Mouse (Mus musculus) myocyte (in vitro differentiated cells): Measurements from ENCODE around the gene Birc6. TPM values are rescaled to one million over a fixed set of nuclear protein-coding genes. Genes with fewer than 3 reads are reported as not detected.
"Not testable (repeated sequence)": the region's sequence is repeated elsewhere in the genome, so short reads cannot be mapped to it uniquely, and the experiment has no call there.

Source experiments
- H3K27me3 ChIP-seq: one replicate; pipeline ENCODE4 v1.6.1; 2011; ENCODE audit not compliant: control insufficient read depth, insufficient read depth, insufficient read length
- H3K36me3 ChIP-seq: one replicate; pipeline ENCODE4 v1.6.1; 2011; ENCODE audit not compliant: control insufficient read depth, insufficient read depth
- H3K4me2 ChIP-seq: one replicate; pipeline ENCODE4 v1.6.1; 2011; ENCODE audit warnings: low read depth, control low read depth
- H3K4me3 ChIP-seq: one replicate; pipeline ENCODE4 v1.5.1; 2011; ENCODE audit warnings: mild to moderate bottlenecking, control low read depth, moderate library complexity
- H3K79me2 ChIP-seq: one replicate; pipeline ENCODE4 v1.6.1; 2011; ENCODE audit not compliant: control insufficient read depth, insufficient read depth
- H3ac ChIP-seq: one replicate; pipeline ENCODE4 v1.6.1; 2011; ENCODE audit not compliant: control insufficient read depth, insufficient read length
- CEBPB ChIP-seq: IDR thresholded peaks from 2 replicates; pipeline ENCODE4 v1.6.1; 2011; ENCODE audit warnings: mild to moderate bottlenecking, moderate library complexity; ENCODE audit not compliant: poor library complexity, insufficient read depth, severe bottlenecking
- E2F4 ChIP-seq: IDR thresholded peaks from one replicate; pipeline ENCODE4 v1.6.1; 2011; ENCODE audit warnings: mild to moderate bottlenecking, control low read depth, moderate library complexity; ENCODE audit not compliant: insufficient read depth
- MAX ChIP-seq: IDR thresholded peaks from one replicate; pipeline ENCODE4 v1.6.1; 2011; ENCODE audit warnings: low read depth, mild to moderate bottlenecking, control low read depth
- MYOD1 ChIP-seq, 3 experiments: IDR thresholded peaks; one replicate each; pipeline ENCODE4 v1.6.1; 2011; ENCODE audit warnings: control low read depth in 2 of 3, low read depth in 2 of 3, mild to moderate bottlenecking in 2 of 3, moderate library complexity in 1 of 3; ENCODE audit not compliant: insufficient read length in 2 of 3, control insufficient read depth in 1 of 3
- MYOG ChIP-seq, 3 experiments: IDR thresholded peaks; one replicate each; pipeline ENCODE4 v1.6.1; 2011; ENCODE audit warnings: control low read depth in 2 of 3, low read depth in 2 of 3, mild to moderate bottlenecking in 2 of 3; ENCODE audit not compliant: insufficient read length in 2 of 3, control insufficient read depth in 1 of 3, insufficient read depth in 1 of 3
- POLR2A ChIP-seq: IDR thresholded peaks from one replicate; pipeline ENCODE4 v1.6.1; 2011; ENCODE audit warnings: low read depth, mild to moderate bottlenecking, control low read depth, moderate library complexity; ENCODE audit not compliant: insufficient read length
- POLR2AphosphoS2 ChIP-seq: IDR thresholded peaks from one replicate; pipeline ENCODE4 v1.6.1; 2011; ENCODE audit warnings: low read depth, control low read depth; ENCODE audit not compliant: insufficient read length
- REST ChIP-seq: IDR thresholded peaks from one replicate; pipeline ENCODE4 v1.6.1; 2011; ENCODE audit warnings: mild to moderate bottlenecking, control low read depth, moderate library complexity; ENCODE audit not compliant: insufficient read depth, insufficient read length
- SRF ChIP-seq: IDR thresholded peaks from one replicate; pipeline ENCODE4 v1.6.1; 2011; ENCODE audit warnings: low read depth; ENCODE audit not compliant: control insufficient read depth, insufficient read length
- TCF12 ChIP-seq: IDR thresholded peaks from one replicate; pipeline ENCODE4 v1.6.1; 2011; ENCODE audit warnings: mild to moderate bottlenecking, control low read depth; ENCODE audit not compliant: poor library complexity, insufficient read depth, severe bottlenecking
- TCF3 ChIP-seq: IDR thresholded peaks from one replicate; pipeline ENCODE4 v1.6.1; 2011; ENCODE audit warnings: low read depth, control low read depth; ENCODE audit not compliant: insufficient read length
- USF1 ChIP-seq: IDR thresholded peaks from one replicate; pipeline ENCODE4 v1.6.1; 2011; ENCODE audit warnings: low read depth, mild to moderate bottlenecking, control low read depth, moderate library complexity
- polyA plus RNA-seq: library from polyadenylated mRNA; unstranded; fragments of >200 nt; fragmentation: generic; extraction: Trizol; gene quantifications from one replicate; pipeline ENCODE4 v1.2.1, GENCODE M21; 2012; ENCODE audit warnings: missing spikeins

The Birc6 gene
- polyA plus RNA-seq, 1 experiment: 20.1 TPM

DNA sequence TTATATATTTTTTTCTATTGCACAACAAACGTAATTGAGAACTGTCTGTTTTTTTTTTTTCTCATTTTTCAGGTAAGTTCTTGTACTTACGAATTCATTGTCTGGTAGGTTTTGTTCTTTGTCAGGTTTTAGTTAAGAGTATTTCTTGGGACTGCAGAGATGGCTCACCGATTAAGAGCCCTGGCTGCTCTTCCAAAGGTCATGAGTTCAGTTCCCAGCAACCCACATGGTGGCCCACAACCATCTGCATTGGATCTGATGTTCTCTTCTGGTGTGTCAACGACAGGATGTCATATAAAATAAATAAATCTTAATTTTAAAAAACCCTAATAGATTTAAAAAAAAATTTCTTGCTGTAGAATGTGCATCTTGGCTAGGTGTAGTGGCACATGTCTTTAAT, 161.3 kb downstream of the Birc6 start:
- peaks cover 38% of the 10 kb centered on the region for H3K36me3 ChIP-seq
- TF ChIP-seq REST: no peak
- TF ChIP-seq POLR2AphosphoS2: no peak
- TF ChIP-seq MAX: no peak
- no peak for TF ChIP-seq USF1
- no peak for TF ChIP-seq TCF12
- TF ChIP-seq SRF: no peak
- no peak for TF ChIP-seq TCF3
- TF ChIP-seq MYOD1 (IDR thresholded peaks at IDR 0.05; ENCODE audit: control insufficient read depth in 1 of 3, insufficient read length in 2 of 3, low read depth in 2 of 3): no peak
- no peak overlapping the region for H3K4me3 ChIP-seq
- no peak overlapping the region for H3ac ChIP-seq
- H3K79me2 ChIP-seq: no peaks in the 10 kb centered on the region
- no peak overlapping the region for H3K4me2 ChIP-seq
- H3K27me3 ChIP-seq: no peaks in the 10 kb centered on the region

GRCm38 (mm10) chr17:74701661-74702060, 173.6 kb downstream of the Birc6 start:
- not testable (repeated sequence) for H3K79me2 ChIP-seq, H3K4me3 ChIP-seq, H3K4me2 ChIP-seq, H3ac ChIP-seq, H3K27me3 ChIP-seq
- H3K36me3 ChIP-seq: peaks cover 27% of the 10 kb centered on the region

- H3K4me2 ChIP-seq: no peak overlapping the region
- no peak overlapping the region for H3K4me3 ChIP-seq
- H3K27me3 ChIP-seq: no peaks in the 10 kb centered on the region
- no peak overlapping the region for H3ac ChIP-seq
- no peaks in the 10 kb centered on the region for H3K79me2 ChIP-seq
- peaks cover 5% of the 10 kb centered on the region for H3K36me3 ChIP-seq
- TF ChIP-seq CEBPB: no peak
- no peak for TF ChIP-seq MAX
- TF ChIP-seq MYOG (IDR thresholded peaks at IDR 0.05; ENCODE audit: control insufficient read depth in 1 of 3, insufficient read depth in 1 of 3, insufficient read length in 2 of 3, low read depth in 2 of 3): no peak
These were observed 177.4 kb downstream of the Birc6 start for GRCm38 (mm10) chr17:74705480-74705879.

- no peak overlapping the region for H3K4me3 ChIP-seq
- H3ac ChIP-seq: no peak overlapping the region
- TF ChIP-seq MYOG (IDR thresholded peaks at IDR 0.05; ENCODE audit: control insufficient read depth in 1 of 3, insufficient read depth in 1 of 3, insufficient read length in 2 of 3, low read depth in 2 of 3): no peak
- no peak for TF ChIP-seq TCF12
- TF ChIP-seq POLR2A: no peak
- no peak for TF ChIP-seq SRF
- no peak for TF ChIP-seq USF1
- TF ChIP-seq REST: no peak
- TF ChIP-seq MYOD1 (IDR thresholded peaks at IDR 0.05; ENCODE audit: control insufficient read depth in 1 of 3, insufficient read length in 2 of 3, low read depth in 2 of 3): no peak
- TF ChIP-seq CEBPB: no peak
- TF ChIP-seq MAX: no peak
- TF ChIP-seq POLR2AphosphoS2: no peak
- TF ChIP-seq E2F4: no peak
- no peak for TF ChIP-seq TCF3
- no peaks in the 10 kb centered on the region for H3K27me3 ChIP-seq
- peaks cover 5% of the 10 kb centered on the region for H3K36me3 ChIP-seq
- no peaks in the 10 kb centered on the region for H3K79me2 ChIP-seq
- no peak overlapping the region for H3K4me2 ChIP-seq
These were observed 178.5 kb downstream of the Birc6 start for GRCm38 (mm10) chr17:74706593-74706992.

GRCm38 (mm10) chr17:74707637-74708152, 179.6 kb downstream of the Birc6 start:
- H3ac ChIP-seq: no peak overlapping the region
- H3K4me3 ChIP-seq: no peak overlapping the region
- H3K4me2 ChIP-seq: no peak overlapping the region
- no peaks in the 10 kb centered on the region for H3K27me3 ChIP-seq
- H3K79me2 ChIP-seq: no peaks in the 10 kb centered on the region
- peaks cover 5% of the 10 kb centered on the region for H3K36me3 ChIP-seq
- TF ChIP-seq E2F4 (no peak), TCF3 (no peak), MYOD1 (IDR thresholded peaks at IDR 0.05; ENCODE audit: control insufficient read depth in 1 of 3, insufficient read length in 2 of 3, low read depth in 2 of 3) (no peak), REST (no peak)

GRCm38 (mm10) chr17:74710731-74711130, 182.6 kb downstream of the Birc6 start:
- no peaks in the 10 kb centered on the region for H3K79me2 ChIP-seq
- H3ac ChIP-seq: no peak overlapping the region
- TF ChIP-seq POLR2AphosphoS2 (no peak), SRF (no peak), USF1 (no peak), CEBPB (no peak), REST (no peak)
- H3K36me3 ChIP-seq: no peaks in the 10 kb centered on the region
- H3K27me3 ChIP-seq: no peaks in the 10 kb centered on the region
- no peak overlapping the region for H3K4me2 ChIP-seq
- no peak overlapping the region for H3K4me3 ChIP-seq
